Mouse (Mus musculus): ENCODE data around the gene Limk2. TPM values are rescaled to one million over a fixed set of nuclear protein-coding genes. Genes with fewer than 3 reads are reported as not detected.

Limk2 gene
- polyA plus RNA-seq, 1 experiment from 2014 or later: 159 TPM

DNA sequence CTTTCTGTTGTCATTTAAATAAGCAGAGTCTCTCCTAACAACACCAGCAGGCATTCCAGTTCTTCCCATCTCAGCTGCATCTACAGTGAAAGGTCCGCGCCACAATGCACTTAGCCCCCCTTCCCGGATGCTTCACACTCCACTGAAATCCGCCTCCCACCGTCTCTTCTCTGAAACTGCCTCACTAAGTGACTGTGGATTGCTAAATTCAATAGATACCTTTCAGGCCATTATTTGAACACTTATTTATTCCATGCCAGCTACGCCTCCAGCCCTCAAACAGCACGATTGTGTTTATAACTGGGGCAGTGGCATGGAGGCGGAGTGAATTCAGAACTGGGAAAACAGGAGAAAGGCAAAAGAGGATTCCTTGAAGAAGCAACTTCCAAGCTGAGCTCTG is 12.4 kb downstream of the Limk2 start:
- peak overlapping the region; percentile 21; the same call in 1 of the 2 replicates for H3K27ac ChIP-seq (ENCODE audit: low read depth, low read length)
- H3K4me2 ChIP-seq (ENCODE audit: low read length): no peak overlapping the region
- no peaks in the 10 kb centered on the region for H3K36me3 ChIP-seq (ENCODE audit: control insufficient read depth, insufficient read depth, low read length)
- H3K9ac ChIP-seq (ENCODE audit: low read depth, low read length): no peak overlapping the region
- no peaks in the 10 kb centered on the region for H3K9me3 ChIP-seq (ENCODE audit: control insufficient read depth, low read length)
- no peak overlapping the region for H3K4me3 ChIP-seq (ENCODE audit: low read length)
- WGBS: 25% methylated on average over 8 of the region's 8 CpGs
- no peaks in the 10 kb centered on the region for H3K27me3 ChIP-seq (replicated peaks; ENCODE audit: control insufficient read depth, insufficient read depth, low read length)
- peak; percentile 85 for ATAC-seq
- H3K4me1 ChIP-seq (ENCODE audit: control insufficient read depth, insufficient read depth, low read depth, low read length): no peaks in the 10 kb centered on the region

- no peaks in the 10 kb centered on the region for H3K36me3 ChIP-seq (ENCODE audit: control insufficient read depth, insufficient read depth, low read length)
- no peak overlapping the region for H3K4me2 ChIP-seq (ENCODE audit: low read length)
- ATAC-seq: peak; percentile 81
- H3K9ac ChIP-seq (ENCODE audit: low read depth, low read length): no peak overlapping the region
- H3K27ac ChIP-seq (ENCODE audit: low read depth, low read length): peak overlapping the region; percentile 21; the same call in 1 of the 2 replicates
- no peaks in the 10 kb centered on the region for H3K4me1 ChIP-seq (ENCODE audit: control insufficient read depth, insufficient read depth, low read depth, low read length)
- H3K4me3 ChIP-seq (ENCODE audit: low read length): no peak overlapping the region
- WGBS: 27% methylated on average over 3 of the region's 3 CpGs
- H3K27me3 ChIP-seq (replicated peaks; ENCODE audit: control insufficient read depth, insufficient read depth, low read length): no peaks in the 10 kb centered on the region
- H3K9me3 ChIP-seq (ENCODE audit: control insufficient read depth, low read length): no peaks in the 10 kb centered on the region
These were observed 12.9 kb downstream of the Limk2 start for GRCm38 (mm10) chr11:3396091-3396490.

GRCm38 (mm10) chr11:3394520-3394919 is 14.5 kb downstream of the Limk2 start:
- ATAC-seq: peak; percentile 73
- Histone ChIP-seq H3K27me3 (replicated peaks; ENCODE audit: control insufficient read depth, insufficient read depth, low read length) (no peaks in the 10 kb centered on the region), H3K4me2 (ENCODE audit: low read length) (no peak overlapping the region), H3K27ac (ENCODE audit: low read depth, low read length) (no peak overlapping the region), H3K9ac (ENCODE audit: low read depth, low read length) (no peak overlapping the region), H3K9me3 (ENCODE audit: control insufficient read depth, low read length) (no peaks in the 10 kb centered on the region), H3K4me1 (ENCODE audit: control insufficient read depth, insufficient read depth, low read depth, low read length) (no peaks in the 10 kb centered on the region), H3K36me3 (ENCODE audit: control insufficient read depth, insufficient read depth, low read length) (no peaks in the 10 kb centered on the region), H3K4me3 (ENCODE audit: low read length) (no peak overlapping the region)
- 44% methylated on average over 5 of the region's 5 CpGs for WGBS

GRCm38 (mm10) chr11:3392526-3392925 is 16.5 kb downstream of the Limk2 start:
- Histone ChIP-seq H3K9ac (ENCODE audit: low read depth, low read length) (no peak overlapping the region), H3K27ac (ENCODE audit: low read depth, low read length) (no peak overlapping the region), H3K9me3 (ENCODE audit: control insufficient read depth, low read length) (no peaks in the 10 kb centered on the region), H3K4me2 (ENCODE audit: low read length) (no peak overlapping the region), H3K4me1 (ENCODE audit: control insufficient read depth, insufficient read depth, low read depth, low read length) (no peaks in the 10 kb centered on the region), H3K27me3 (replicated peaks; ENCODE audit: control insufficient read depth, insufficient read depth, low read length) (no peaks in the 10 kb centered on the region), H3K36me3 (ENCODE audit: control insufficient read depth, insufficient read depth, low read length) (no peaks in the 10 kb centered on the region), H3K4me3 (ENCODE audit: low read length) (no peak overlapping the region)
- no peak for ATAC-seq
- 76% methylated on average over 8 of the region's 8 CpGs for WGBS

- H3K9me3 ChIP-seq (ENCODE audit: control insufficient read depth, low read length): no peaks in the 10 kb centered on the region
- no peaks in the 10 kb centered on the region for H3K27me3 ChIP-seq (replicated peaks; ENCODE audit: control insufficient read depth, insufficient read depth, low read length)
These were observed 18.2 kb downstream of the Limk2 start for GRCm38 (mm10) chr11:3390789-3391188.

DNA sequence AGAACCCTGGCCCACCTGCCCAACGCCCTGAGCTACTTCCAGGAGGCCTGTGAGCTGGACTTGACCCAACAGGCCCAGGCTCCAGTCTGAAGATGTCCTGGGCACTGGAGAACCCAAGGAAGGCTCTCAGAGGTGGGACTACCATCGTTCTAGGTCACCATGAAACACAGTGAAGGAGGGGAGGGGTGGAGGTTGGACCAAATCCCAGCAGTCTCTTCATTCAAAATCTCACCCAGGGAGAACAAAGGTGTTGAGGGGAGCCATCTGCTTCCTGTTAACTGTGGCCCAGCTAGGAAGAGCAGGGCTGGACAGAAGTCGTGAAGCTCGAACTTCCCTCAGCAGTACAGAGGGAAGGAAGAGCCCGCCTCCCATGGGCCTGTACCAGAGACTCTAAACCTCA is 19.0 kb downstream of the Limk2 start:
- Histone ChIP-seq H3K27ac (ENCODE audit: low read depth, low read length) (no peak overlapping the region), H3K27me3 (replicated peaks; ENCODE audit: control insufficient read depth, insufficient read depth, low read length) (no peaks in the 10 kb centered on the region), H3K9me3 (ENCODE audit: control insufficient read depth, low read length) (no peaks in the 10 kb centered on the region), H3K9ac (ENCODE audit: low read depth, low read length) (no peak overlapping the region), H3K4me3 (ENCODE audit: low read length) (no peak overlapping the region), H3K4me1 (ENCODE audit: control insufficient read depth, insufficient read depth, low read depth, low read length) (no peaks in the 10 kb centered on the region), H3K36me3 (ENCODE audit: control insufficient read depth, insufficient read depth, low read length) (no peaks in the 10 kb centered on the region), H3K4me2 (ENCODE audit: low read length) (no peak overlapping the region)
- no peak for ATAC-seq
- 69% methylated on average over 5 of the region's 5 CpGs for WGBS

More at GRCm38 (mm10) chr11:3390789-3391188, 18.2 kb downstream of the Limk2 start:
- no peak for ATAC-seq
- Histone ChIP-seq H3K4me3 (ENCODE audit: low read length) (no peak overlapping the region), H3K9ac (ENCODE audit: low read depth, low read length) (no peak overlapping the region), H3K4me2 (ENCODE audit: low read length) (no peak overlapping the region), H3K27ac (ENCODE audit: low read depth, low read length) (no peak overlapping the region), H3K36me3 (ENCODE audit: control insufficient read depth, insufficient read depth, low read length) (no peaks in the 10 kb centered on the region), H3K4me1 (ENCODE audit: control insufficient read depth, insufficient read depth, low read depth, low read length) (no peaks in the 10 kb centered on the region)
- 91% methylated on average over 5 of the region's 5 CpGs for WGBS

DNA sequence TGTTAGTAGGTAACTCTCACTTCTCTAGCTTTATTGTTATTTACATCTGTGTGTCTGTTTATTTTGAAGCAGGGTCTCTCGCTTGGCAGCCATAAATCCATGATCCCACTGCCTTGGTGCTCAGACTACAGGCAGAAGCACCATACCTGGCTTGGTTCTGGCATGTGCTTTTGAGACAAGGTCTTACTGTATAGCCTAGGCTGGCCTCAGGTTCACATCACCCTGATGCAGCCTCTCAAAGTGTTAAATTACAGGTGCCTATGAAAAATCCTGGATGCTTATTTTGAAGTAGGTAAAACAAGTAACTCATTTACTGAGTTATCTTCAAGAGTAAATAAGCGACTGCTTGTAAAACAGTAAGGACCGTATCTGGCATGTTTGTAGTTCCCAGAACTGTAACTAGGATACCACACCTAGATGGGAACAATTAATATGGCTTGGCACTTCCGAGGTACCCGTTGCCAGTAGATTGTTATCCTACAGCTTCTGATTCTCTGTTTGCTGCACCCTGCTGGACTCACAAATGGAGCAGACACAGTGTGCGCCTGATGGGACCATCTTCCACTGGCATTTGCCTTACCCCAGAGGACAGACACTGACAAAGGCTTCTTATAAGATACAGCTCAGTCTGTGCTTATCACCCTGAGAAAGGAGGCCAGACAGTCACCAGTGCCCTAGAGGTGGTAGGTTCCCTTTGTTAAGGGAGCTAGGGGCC is 21.4 kb downstream of the Limk2 start:
- 84% methylated on average over 6 of the region's 6 CpGs for WGBS
- no peak overlapping the region for H3K27ac ChIP-seq (ENCODE audit: low read depth, low read length)
- peak; percentile 4; the same call in 1 of the 2 replicates for ATAC-seq

DNA sequence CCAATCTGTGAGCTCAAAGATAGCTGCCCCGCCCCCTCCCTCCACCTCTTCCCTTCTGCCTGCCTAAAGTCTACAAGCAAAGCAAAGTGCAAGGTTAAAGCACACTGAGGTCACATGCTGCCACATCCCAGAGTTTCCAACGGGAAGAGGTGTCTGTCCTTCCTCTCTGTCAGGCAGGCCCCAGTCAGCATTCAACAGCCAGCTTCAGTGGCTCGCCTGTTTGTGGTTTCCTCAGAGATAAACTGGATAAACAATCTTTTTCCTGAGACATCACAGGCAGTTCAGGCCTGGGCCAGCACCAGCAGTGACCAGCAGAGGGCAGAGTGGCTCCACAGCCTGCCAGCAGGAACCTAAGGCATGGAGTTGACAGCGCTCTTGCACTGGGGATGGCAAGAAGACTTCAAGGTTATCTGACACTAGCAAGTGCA is 22.0 kb downstream of the Limk2 start:
- H3K9ac ChIP-seq (ENCODE audit: low read depth, low read length): peak overlapping the region; percentile 13; the same call in 1 of the 2 replicates
- WGBS: 30% methylated on average over 4 of the region's 4 CpGs
- no peak overlapping the region for H3K4me2 ChIP-seq (ENCODE audit: low read length)
- H3K27ac ChIP-seq (ENCODE audit: low read depth, low read length): no peak overlapping the region
- no peaks in the 10 kb centered on the region for H3K4me1 ChIP-seq (ENCODE audit: control insufficient read depth, insufficient read depth, low read depth, low read length)
- no peaks in the 10 kb centered on the region for H3K9me3 ChIP-seq (ENCODE audit: control insufficient read depth, low read length)
- ATAC-seq: peak; percentile 86
- H3K4me3 ChIP-seq (ENCODE audit: low read length): no peak overlapping the region
- no peaks in the 10 kb centered on the region for H3K27me3 ChIP-seq (replicated peaks; ENCODE audit: control insufficient read depth, insufficient read depth, low read length)
- H3K36me3 ChIP-seq (ENCODE audit: control insufficient read depth, insufficient read depth, low read length): no peaks in the 10 kb centered on the region; the same call in 1 of the 2 replicates

More for the DNA sequence above, 21.4 kb downstream of the Limk2 start:
- Histone ChIP-seq H3K4me3 (ENCODE audit: low read length) (no peak overlapping the region), H3K4me1 (ENCODE audit: control insufficient read depth, insufficient read depth, low read depth, low read length) (no peaks in the 10 kb centered on the region), H3K4me2 (ENCODE audit: low read length) (no peak overlapping the region), H3K36me3 (ENCODE audit: control insufficient read depth, insufficient read depth, low read length) (no peaks in the 10 kb centered on the region; the same call in 1 of the 2 replicates), H3K27me3 (replicated peaks; ENCODE audit: control insufficient read depth, insufficient read depth, low read length) (no peaks in the 10 kb centered on the region), H3K9me3 (ENCODE audit: control insufficient read depth, low read length) (no peaks in the 10 kb centered on the region), H3K9ac (ENCODE audit: low read depth, low read length) (no peak overlapping the region)

DNA sequence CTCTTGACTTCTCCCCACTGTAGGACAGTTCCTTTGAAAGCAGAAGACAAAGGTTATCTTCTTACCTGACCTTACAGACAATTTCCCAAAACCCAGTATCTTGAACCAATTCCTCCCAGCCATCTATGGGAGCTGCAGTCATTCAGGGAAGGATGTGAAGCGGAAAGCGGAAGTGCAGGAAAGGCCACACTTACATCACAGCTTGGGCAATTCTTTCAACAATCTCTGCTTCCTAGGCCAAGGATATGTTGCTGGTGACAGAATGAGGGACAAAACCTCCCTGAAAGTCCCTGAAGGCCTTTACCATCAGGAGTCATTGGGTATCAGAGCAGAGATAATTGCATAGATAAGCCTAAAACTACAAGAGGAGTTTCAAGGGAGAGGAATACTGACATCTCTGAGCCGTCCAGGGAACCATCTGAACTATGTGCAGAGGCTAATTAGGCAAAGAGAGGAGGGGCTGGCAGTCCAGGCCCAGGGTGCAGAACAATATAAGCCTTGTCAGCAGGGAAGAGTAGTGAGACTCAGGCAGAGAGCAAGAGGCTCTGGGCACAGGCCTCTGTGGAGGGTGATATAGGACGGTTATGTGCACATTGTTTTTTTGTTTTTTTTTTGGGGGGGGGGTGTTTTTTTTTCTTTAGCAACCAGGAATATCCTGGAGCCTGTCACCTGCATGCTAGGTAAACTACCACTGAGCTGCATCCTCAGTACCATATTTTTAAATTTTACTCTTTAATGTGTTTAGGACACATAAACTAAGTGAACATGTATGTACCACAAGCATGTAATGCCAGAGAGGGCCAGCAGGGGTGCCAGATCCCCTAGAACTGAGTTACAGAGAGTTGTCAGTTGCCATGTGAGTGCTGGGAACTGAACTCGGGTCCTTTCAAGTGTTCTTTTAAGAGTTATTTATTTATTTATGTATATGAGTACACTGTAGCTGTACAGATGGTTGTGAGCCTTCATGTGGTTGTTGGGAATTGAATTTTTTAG is 26.1 kb downstream of the Limk2 start:
- no peak overlapping the region for H3K9ac ChIP-seq (ENCODE audit: low read depth, low read length)
- H3K4me3 ChIP-seq (ENCODE audit: low read length): no peak overlapping the region
- no peaks in the 10 kb centered on the region for H3K9me3 ChIP-seq (ENCODE audit: control insufficient read depth, low read length)
- no peaks in the 10 kb centered on the region; the same call in 1 of the 2 replicates for H3K36me3 ChIP-seq (ENCODE audit: control insufficient read depth, insufficient read depth, low read length)
- H3K4me2 ChIP-seq (ENCODE audit: low read length): no peak overlapping the region
- WGBS: 68% methylated on average over 5 of the region's 5 CpGs
- H3K4me1 ChIP-seq (ENCODE audit: control insufficient read depth, insufficient read depth, low read depth, low read length): no peaks in the 10 kb centered on the region
- no peak for ATAC-seq
- no peaks in the 10 kb centered on the region for H3K27me3 ChIP-seq (replicated peaks; ENCODE audit: control insufficient read depth, insufficient read depth, low read length)
- H3K27ac ChIP-seq (ENCODE audit: low read depth, low read length): no peak overlapping the region
